Mouse (Mus musculus) heart, postnatal 4 days (tissue): Measurements from ENCODE around the gene Zscan4b. TPM values are rescaled to one million over a fixed set of nuclear protein-coding genes. Genes with fewer than 3 reads are reported as not detected.
"Not testable (repeated sequence)": the region's sequence is repeated elsewhere in the genome, so short reads cannot be mapped to it uniquely, and the experiment has no call there.

Source experiments
- DNase-seq: peaks from one replicate; pipeline ENCODE4 v3.0.0; 2021
- total RNA-seq, 2 experiments: library from RNA; stranded (reverse); gene quantifications; 2 replicates each; pipeline ENCODE4 v1.2.3; 2021

Gene Zscan4b
- not detected for total RNA-seq

DNA sequence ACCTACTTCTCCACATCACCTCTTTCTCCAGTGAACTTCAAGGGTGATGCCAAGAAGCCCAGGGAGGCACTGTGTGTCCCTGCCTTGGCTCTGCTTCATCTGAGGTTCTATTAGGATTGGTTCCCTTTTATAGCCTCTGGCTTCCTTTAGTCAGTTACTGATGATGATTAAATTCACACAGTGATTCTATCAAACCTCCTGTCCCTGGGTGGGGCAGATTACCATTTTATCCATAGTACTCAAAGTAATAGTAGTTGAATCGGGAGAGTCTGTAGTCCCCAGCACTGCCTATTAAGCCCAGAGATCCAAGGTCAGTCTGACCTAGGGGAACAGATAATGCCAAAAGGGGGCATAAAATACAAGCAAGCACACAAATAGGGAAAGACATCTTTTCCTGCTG, at the start of gene Zscan4b:
Gene Zscan4b, minus strand, starts transcription at position 101 of the 400 bp plus-strand sequence.
- DNase-seq, result not testable (repeated sequence)

Other genes starting within 250 kb of the Zscan4b start
- gene Nlrp4b, start 217.3 kb downstream of the Zscan4b start, total RNA-seq, result not detected
- gene Vmn1r71, start 150.7 kb downstream of the Zscan4b start, total RNA-seq, result not detected
- gene Zscan4c, start 100.7 kb upstream of the Zscan4b start, total RNA-seq, result not detected
- gene Zscan4-ps1, start 164.6 kb upstream of the Zscan4b start, total RNA-seq, result not detected